Mouse (Mus musculus) forebrain, embryonic 16.5 days (tissue): ENCODE results near the gene Mtif3. TPM values are rescaled to one million over a fixed set of nuclear protein-coding genes. Genes with fewer than 3 reads are reported as not detected.
A peak's percentile ranks its signal among the peaks of the same experiment; 100 is the strongest.

Source experiments
- ATAC-seq: fragments of 200-750 bp; cut with Nextera tagmentation; 2 replicates; pipeline ENCODE4 v1.8.0; 2017; ENCODE audit warnings: mild to moderate bottlenecking, moderate library complexity
- H3K27ac ChIP-seq: fragments of 300-500 bp; sonication (generic); 2 replicates; pipeline ENCODE4 v1.5.1; 2014; ENCODE audit warnings: low read length, control low read depth
- H3K27me3 ChIP-seq: fragments of 300-500 bp; sonication (generic); replicated peaks from 2 replicates; pipeline ENCODE4 v1.6.1; 2014; ENCODE audit warnings: low read length; ENCODE audit not compliant: control insufficient read depth, insufficient read depth
- H3K36me3 ChIP-seq: fragments of 300-500 bp; sonication (generic); 2 replicates; pipeline ENCODE4 v1.6.1; 2014; ENCODE audit not compliant: control insufficient read depth, insufficient read depth
- H3K4me1 ChIP-seq: fragments of 300-500 bp; sonication (generic); replicated peaks from 2 replicates; pipeline ENCODE4 v1.6.1; 2014; ENCODE audit warnings: low read length; ENCODE audit not compliant: control insufficient read depth, insufficient read depth
- H3K4me2 ChIP-seq: fragments of 300-500 bp; sonication (generic); 2 replicates; pipeline ENCODE4 v1.6.1; 2014; ENCODE audit warnings: mild to moderate bottlenecking, low read length, control low read depth
- H3K4me3 ChIP-seq: fragments of 300-500 bp; sonication (generic); replicated peaks from 2 replicates; pipeline ENCODE4 v1.5.1; 2014; ENCODE audit warnings: mild to moderate bottlenecking, low read length, control low read depth
- H3K9ac ChIP-seq: fragments of 300-500 bp; sonication (generic); replicated peaks from 2 replicates; pipeline ENCODE4 v1.6.1; 2014; ENCODE audit warnings: low read depth, low read length, control low read depth
- H3K9me3 ChIP-seq: fragments of 300-500 bp; sonication (generic); 2 replicates; pipeline ENCODE4 v1.6.1; 2016; ENCODE audit warnings: low read length; ENCODE audit not compliant: control insufficient read depth
- WGBS: fragments of 180-500 bp; shearing (Covaris S2); extraction: QIAGEN DNeasy Blood & Tissue Kit; methylation state at CpG from one replicate; pipeline ENCODE4 v1.1.7; 2014; 5-methylcytosine and 5-hydroxymethylcytosine counted together
- polyA plus RNA-seq: library from polyadenylated mRNA; unstranded; fragments of >200 nt; fragmentation: Nextera tagmentation; extraction: Ambion mirVana; gene quantifications from 2 replicates; pipeline ENCODE4 v1.2.1, GENCODE M21; 2015

Gene Mtif3
- polyA plus RNA-seq, 1 experiment from 2014 or later = 28.7 TPM

GRCm38 (mm10) chr5:146968695-146969393 is 5.2 kb upstream of the Mtif3 start:
- Histone ChIP-seq H3K4me2 (no peak overlapping the region), H3K4me3 (no peak overlapping the region), H3K4me1 (peaks cover 8% of the 10 kb centered on the region), H3K27me3 (peaks cover 9% of the 10 kb centered on the region; the same call in 1 of the 2 replicates), H3K9me3 (no peaks in the 10 kb centered on the region), H3K9ac (peak overlapping the region; percentile 38), H3K27ac (no peak overlapping the region), H3K36me3 (no peaks in the 10 kb centered on the region)
- peak; percentile 33; the same call in 1 of the 2 replicates for ATAC-seq
- 6% methylated on average over 13 of the region's 13 CpGs for WGBS

- Histone ChIP-seq H3K9ac (peak overlapping the region; percentile 83; the same call in 1 of the 2 replicates), H3K9me3 (no peaks in the 10 kb centered on the region), H3K4me1 (peaks cover 11% of the 10 kb centered on the region), H3K27ac (no peak overlapping the region), H3K36me3 (no peaks in the 10 kb centered on the region), H3K27me3 (peaks cover 4% of the 10 kb centered on the region; the same call in 1 of the 2 replicates), H3K4me3 (peak overlapping the region; percentile 86), H3K4me2 (peak overlapping the region; percentile 54)
- ATAC-seq = peak; percentile 43
- WGBS = 48% methylated on average over 8 of the region's 8 CpGs
These were observed 308 bp upstream of the Mtif3 start for GRCm38 (mm10) chr5:146963937-146964278.

- WGBS = 88% methylated on average over 18 of the region's 18 CpGs
- Histone ChIP-seq H3K4me1 (no peaks in the 10 kb centered on the region), H3K9me3 (no peaks in the 10 kb centered on the region), H3K36me3 (peaks cover 38% of the 10 kb centered on the region), H3K4me2 (no peak overlapping the region), H3K27ac (no peak overlapping the region), H3K27me3 (no peaks in the 10 kb centered on the region), H3K9ac (no peak overlapping the region), H3K4me3 (no peak overlapping the region)
- no peak for ATAC-seq
These were observed 6.9 kb downstream of the Mtif3 start for GRCm38 (mm10) chr5:146956678-146957077.

- H3K27me3 ChIP-seq = no peaks in the 10 kb centered on the region
- H3K4me3 ChIP-seq = no peak overlapping the region
- 87% methylated on average over 5 of the region's 5 CpGs for WGBS
- no peaks in the 10 kb centered on the region for H3K9me3 ChIP-seq
- no peaks in the 10 kb centered on the region for H3K4me1 ChIP-seq
- ATAC-seq = no peak
- H3K9ac ChIP-seq = no peak overlapping the region
- H3K27ac ChIP-seq = no peak overlapping the region
- H3K36me3 ChIP-seq = peaks cover 41% of the 10 kb centered on the region
- no peak overlapping the region for H3K4me2 ChIP-seq
These were observed 7.9 kb downstream of the Mtif3 start for GRCm38 (mm10) chr5:146955651-146956050.

- WGBS = 92% methylated on average over 7 of the region's 7 CpGs
- Histone ChIP-seq H3K27me3 (no peaks in the 10 kb centered on the region), H3K4me1 (peaks cover 5% of the 10 kb centered on the region), H3K4me2 (no peak overlapping the region), H3K9me3 (no peaks in the 10 kb centered on the region), H3K4me3 (no peak overlapping the region), H3K36me3 (peaks cover 44% of the 10 kb centered on the region), H3K9ac (no peak overlapping the region), H3K27ac (no peak overlapping the region)
- ATAC-seq = no peak
These were observed 9.0 kb downstream of the Mtif3 start for GRCm38 (mm10) chr5:146954576-146954975.

GRCm38 (mm10) chr5:146948508-146949088 is 15.0 kb downstream of the Mtif3 start, which contains the start of gene Gtf3a:
Gtf3a (plus strand) TSS chr5:146948657.
- peak within 1 kb of the TSS; percentile 76 for H3K4me3 ChIP-seq
- WGBS = under 1% methylated on average over 62 of the region's 62 CpGs

GRCm38 (mm10) chr5:146948041-146948507 is 15.5 kb downstream of the Mtif3 start:
- H3K27ac ChIP-seq = peak overlapping the region; percentile 49
- H3K4me2 ChIP-seq = peak overlapping the region; percentile 88
- WGBS = 22% methylated on average over 10 of the region's 10 CpGs
- peak overlapping the region; percentile 76 for H3K4me3 ChIP-seq
- no peaks in the 10 kb centered on the region for H3K9me3 ChIP-seq
- H3K36me3 ChIP-seq = peaks cover 11% of the 10 kb centered on the region
- peak; percentile 12; the same call in 1 of the 2 replicates for ATAC-seq
- peak overlapping the region; percentile 48 for H3K9ac ChIP-seq
- H3K27me3 ChIP-seq = no peaks in the 10 kb centered on the region
- peaks cover 15% of the 10 kb centered on the region for H3K4me1 ChIP-seq

More at GRCm38 (mm10) chr5:146948508-146949088, 15.0 kb downstream of the Mtif3 start, which contains the start of gene Gtf3a:
- Histone ChIP-seq H3K27ac (peak within 1 kb of the TSS; percentile 49), H3K4me2 (peak within 1 kb of the TSS; percentile 88), H3K36me3 (peaks cover 16% of the 10 kb centered on the region), H3K27me3 (no peaks in the 10 kb centered on the region), H3K4me1 (peaks cover 15% of the 10 kb centered on the region), H3K9ac (peak within 1 kb of the TSS; percentile 86), H3K9me3 (no peaks in the 10 kb centered on the region)
- peak; percentile 92 for ATAC-seq

GRCm38 (mm10) chr5:146947497-146947896 is 16.1 kb downstream of the Mtif3 start:
- peaks cover 15% of the 10 kb centered on the region for H3K4me1 ChIP-seq
- H3K27ac ChIP-seq = no peak overlapping the region
- H3K9ac ChIP-seq = no peak overlapping the region
- peaks cover 6% of the 10 kb centered on the region; the same call in 1 of the 2 replicates for H3K36me3 ChIP-seq
- no peaks in the 10 kb centered on the region for H3K27me3 ChIP-seq
- H3K4me3 ChIP-seq = no peak overlapping the region
- H3K4me2 ChIP-seq = no peak overlapping the region
- ATAC-seq = no peak
- 88% methylated on average over 6 of the region's 6 CpGs for WGBS
- H3K9me3 ChIP-seq = no peaks in the 10 kb centered on the region

- no peak overlapping the region for H3K9ac ChIP-seq
- H3K4me3 ChIP-seq = no peak overlapping the region
- H3K4me1 ChIP-seq = peaks cover 15% of the 10 kb centered on the region
- WGBS = 92% methylated on average over 9 of the region's 9 CpGs
- H3K9me3 ChIP-seq = no peaks in the 10 kb centered on the region
- H3K36me3 ChIP-seq = peaks cover 6% of the 10 kb centered on the region; the same call in 1 of the 2 replicates
- ATAC-seq = no peak
- no peak overlapping the region for H3K4me2 ChIP-seq
- no peak overlapping the region for H3K27ac ChIP-seq
- H3K27me3 ChIP-seq = no peaks in the 10 kb centered on the region
These were observed 16.9 kb downstream of the Mtif3 start for GRCm38 (mm10) chr5:146946682-146947081.
